Comparison of ENCODE assay signal across 8 mouse cellular contexts in the genomic region with DNA sequence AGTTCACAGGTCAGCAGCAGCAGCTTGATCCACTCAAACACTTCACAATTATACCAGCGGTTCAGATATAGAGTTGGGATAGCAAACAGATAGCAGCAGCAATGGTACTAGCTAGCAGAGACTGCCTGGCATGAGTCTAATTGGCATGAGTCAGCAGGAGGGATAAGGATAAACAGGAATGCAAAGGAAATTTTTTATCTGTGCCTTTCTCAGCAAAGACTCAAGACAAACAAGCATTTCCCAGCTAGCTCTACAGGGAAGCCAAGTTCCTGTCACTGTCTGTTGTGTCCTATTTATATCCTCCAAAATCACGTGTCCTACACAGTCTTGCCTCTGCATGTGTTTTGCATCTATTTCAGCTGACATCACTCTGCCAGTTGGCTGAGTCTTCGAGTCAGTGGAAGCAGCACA.
DNase-seq lines count a peak whose midpoint lies in the region; ATAC-seq and TF ChIP-seq lines count a peak whose summit lies in the region.

No protein-coding gene starts in this region.

- no peak overlapping the region for H3K4me3 ChIP-seq in heart, embryonic 10.5 days
- H3K4me3 ChIP-seq in heart, adult 2 months = no peak overlapping the region

- H3K79me2 ChIP-seq in heart, adult 2 months (replicated peaks; ENCODE audit: control insufficient read depth, insufficient read depth, low read length) = no peaks in the 10 kb centered on the region

- H3K36me3 ChIP-seq in heart, embryonic 10.5 days = no peaks in the 10 kb centered on the region
- H3K36me3 ChIP-seq in heart, adult 2 months (ENCODE audit: control insufficient read depth, insufficient read depth, low read length) = peaks cover 7% of the 10 kb centered on the region; the same call in 1 of the 2 replicates

- intact Hi-C loops in heart, adult 2 months (cut with DNase I) = no loop called here
- intact Hi-C loops in gastrocnemius, postnatal 14 days (cut with DNase I; ENCODE audit: low total_unique reads) = no loop called here

- H3K9me3 ChIP-seq in heart, embryonic 10.5 days = peaks cover 2% of the 10 kb centered on the region; the same call in 1 of the 2 replicates

- H3K27me3 ChIP-seq in heart, embryonic 10.5 days (ENCODE audit: insufficient read depth, poor library complexity, severe bottlenecking) = no peaks in the 10 kb centered on the region
- no peaks in the 10 kb centered on the region for H3K27me3 ChIP-seq in heart, adult 2 months (ENCODE audit: control insufficient read depth, insufficient read depth, low read length)

- TF ChIP-seq POLR2A in heart, adult 2 months (IDR thresholded peaks at IDR 0.05; ENCODE audit: insufficient read depth, low read depth, low read length) = no peak

- H3K27ac ChIP-seq in heart, embryonic 10.5 days = no peak overlapping the region
- peak overlapping the region; percentile 68 for H3K27ac ChIP-seq in heart, adult 2 months

- no peak for TF ChIP-seq CTCF in heart, adult 2 months (IDR thresholded peaks at IDR 0.05)

- 0 out of 2 replicates have a peak, but pooled peaks cover 2% of the 10 kb centered on the region for H3K4me1 ChIP-seq in heart, embryonic 10.5 days
- H3K4me1 ChIP-seq in heart, adult 2 months (ENCODE audit: control insufficient read depth, insufficient read depth, low read length) = peaks cover 6% of the 10 kb centered on the region

- DNase-seq in heart, adult 18-20 months = peak; percentile 66 to 79
- DNase-seq in heart, embryonic 10.5 days (ENCODE audit: low spot score) = no peak
- DNase-seq in NIH3T3 (ENCODE audit: low read depth) = peak; percentile 79
- peak; percentile 20 to 56 for DNase-seq in heart, adult 2 months
- DNase-seq in kidney, postnatal 36 days = peak; percentile 6 to 36
- peak; percentile 41 to 73 for DNase-seq in right cerebral cortex, postnatal 10 days (ENCODE audit: low spot score in 2 of 2)
- no peak for DNase-seq in gastrocnemius, postnatal 14 days

- ATAC-seq in cerebellum, adult (ENCODE audit: insufficient number of reproducible peaks, low FRiP score, low TSS enrichment) = no peak

- H3K9ac ChIP-seq in heart, adult 2 months (ENCODE audit: low read depth, low read length) = 0 out of 2 replicates have a peak overlapping the region, but pooled peaks have one; percentile 33

- 36% methylated on average over 3 of the region's 3 CpGs for WGBS in heart, embryonic 10.5 days
- 0% methylated on average over 3 of the region's 3 CpGs for WGBS in heart, adult 2 months

- 0 out of 2 replicates have a peak, but pooled peaks have one; percentile 36 for TF ChIP-seq EP300 in heart, adult 2 months (IDR thresholded peaks at IDR 0.05; ENCODE audit: insufficient read depth, low read depth, low read length)

Comparison
In these comparisons a context has a peak if more than half of its experiments do, and no peak if none do; other contexts are left out.
1. DNase-seq: peak in heart, adult 18-20 months (2 of 2), NIH3T3 (single experiment), heart, adult 2 months (2 of 2), kidney, postnatal 36 days (2 of 2) and right cerebral cortex, postnatal 10 days (2 of 2); none in heart, embryonic 10.5 days (single experiment) and gastrocnemius, postnatal 14 days (single experiment).